ENCODE assay signal across 8 mouse cellular contexts in genomic region chr11:30954279-30954725, GRCm38 (mm10). TPM values are rescaled to one million over a fixed set of nuclear protein-coding genes. Genes with fewer than 3 reads are reported as not detected.
DNase-seq lines count a peak whose midpoint lies in the region; ATAC-seq lines count a peak whose summit lies in the region.

Gene Erlec1 (minus strand): TSS chr11:30954335.

- H3K36me3 ChIP-seq in lung, embryonic 16.5 days (ENCODE audit: control insufficient read depth, insufficient read depth, low read length), result peaks cover 12% of the 10 kb centered on the region

- H3K4me3 ChIP-seq in lung, embryonic 16.5 days (ENCODE audit: low read length), result peak within 1 kb of the TSS; percentile 77

- no peaks in the 10 kb centered on the region for H3K27me3 ChIP-seq in lung, embryonic 16.5 days (ENCODE audit: control insufficient read depth, insufficient read depth, low read depth, low read length)

- WGBS in lung, embryonic 16.5 days, result under 1% methylated on average over 40 of the region's 40 CpGs

- H3K27ac ChIP-seq in lung, embryonic 16.5 days (ENCODE audit: low read length), result peak within 1 kb of the TSS; percentile 86

- peaks cover 5% of the 10 kb centered on the region; the same call in 1 of the 2 replicates for H3K9me3 ChIP-seq in lung, embryonic 16.5 days (ENCODE audit: control insufficient read depth, low read length)

- peak within 1 kb of the TSS; percentile 84 for H3K4me2 ChIP-seq in lung, embryonic 16.5 days (ENCODE audit: low read depth, low read length)

- DNase-seq in MEL-GATA-1-ER (ENCODE audit: extremely low read depth, low read depth), result peak; percentile 68
- DNase-seq in cerebellum, adult 8-10 months, result peak; percentile 80
- peak; percentile 85 for DNase-seq in forelimb bud, embryonic 11.5 days (ENCODE audit: low read depth, low spot score)
- DNase-seq in layer of hippocampus, adult 9-10 months (ENCODE audit: low spot score), result peak; percentile 69
- peak; percentile 62 for DNase-seq in ovary, postnatal 10 days (ENCODE audit: low spot score)
- DNase-seq in thymus, postnatal 10 days (ENCODE audit: low spot score in 2 of 2), result peak; percentile 86 to 87

- peaks cover 6% of the 10 kb centered on the region for H3K4me1 ChIP-seq in lung, embryonic 16.5 days (replicated peaks; ENCODE audit: control insufficient read depth, insufficient read depth, low read length)

- peak; percentile 99 for ATAC-seq in hematopoietic stem cell, adult 5-6 weeks (replicated peaks in 1 of 2; ENCODE audit: insufficient read depth in 1 of 2, low FRiP score in 2 of 2, low TSS enrichment in 1 of 2, low read depth in 1 of 2, poor library complexity in 2 of 2, severe bottlenecking in 2 of 2)
- peak; percentile 99 for ATAC-seq in lung, embryonic 16.5 days (ENCODE audit: low read depth)

- peak within 1 kb of the TSS; percentile 88 for H3K9ac ChIP-seq in lung, embryonic 16.5 days (ENCODE audit: low read length)

RNA-seq across cellular contexts. Expression of gene Erlec1, which starts in this region (rescaled TPM):
- 17.3 and 32.5 TPM in 2 replicates for total RNA-seq in hematopoietic stem cell, adult 5-6 weeks (2017)
- polyA plus RNA-seq in lung, embryonic 16.5 days (2015; fragmentation: Nextera tagmentation; extraction: Ambion mirVana), result 10.4 and 11.1 TPM in 2 replicates

Comparison
In these comparisons a context has a peak if more than half of its experiments do, and no peak if none do; other contexts are left out.
1. Peak in every context shown above with its lines: DNase-seq, ATAC-seq, H3K4me3 ChIP-seq and H3K27ac ChIP-seq.